ENCODE assay signal across 15 mouse cellular contexts in the genomic region with DNA sequence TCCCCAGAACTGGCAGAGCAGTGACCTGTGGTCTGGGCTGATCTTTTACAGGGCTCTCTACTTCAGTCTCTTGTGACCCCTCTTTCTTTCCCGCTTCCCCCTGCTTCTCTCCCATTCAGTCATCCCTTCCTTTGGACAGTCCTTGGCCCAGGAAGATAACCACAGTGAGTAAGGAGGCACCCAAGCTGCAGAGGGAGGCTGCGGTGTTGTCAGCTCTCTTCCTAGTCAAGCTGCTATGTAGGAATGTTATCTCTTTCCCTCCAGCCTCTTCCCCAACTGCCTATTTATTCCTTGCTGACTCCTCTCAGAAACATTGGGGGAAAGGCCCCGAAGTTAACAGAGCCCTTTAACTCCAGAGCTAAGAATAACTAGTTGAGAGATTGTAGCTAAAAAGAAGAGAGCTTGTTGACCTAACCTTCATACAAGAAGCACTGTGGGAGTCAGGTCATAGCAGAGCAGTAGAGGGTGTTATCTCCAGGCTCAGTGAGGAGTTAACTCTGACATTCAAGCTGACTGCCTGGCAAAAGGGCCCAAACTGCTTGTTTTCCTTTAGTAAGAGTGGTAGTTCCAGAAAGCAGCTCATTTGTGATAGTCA. TPM values are rescaled to one million over a fixed set of nuclear protein-coding genes. Genes with fewer than 3 reads are reported as not detected.
DNase-seq lines count a peak whose midpoint lies in the region; ATAC-seq lines count a peak whose summit lies in the region.
"Had no signal": no experiment of that assay in that cellular context is flagged by ENCODE, and none has a peak within 500 bp of the region (broad histone marks: within the 10 kb centered on the region; RNA-seq: fewer than 3 reads in every experiment).

No protein-coding gene starts in this region.

- H3K9me3 ChIP-seq in heart, embryonic 10.5 days: no peaks in the 10 kb centered on the region
- H3K9me3 ChIP-seq in liver, embryonic 11.5 days (ENCODE audit: control insufficient read depth, low read length): no peaks in the 10 kb centered on the region
- no peaks in the 10 kb centered on the region for H3K9me3 ChIP-seq in heart, embryonic 16.5 days (replicated peaks; ENCODE audit: control insufficient read depth, low read length)
- H3K9me3 ChIP-seq: embryonic facial prominence, embryonic 13.5 days; hindbrain, embryonic 15.5 days; midbrain, embryonic 15.5 days had no signal

- WGBS in heart, embryonic 10.5 days: 10% methylated on average over 3 of the region's 3 CpGs
- WGBS in liver, embryonic 11.5 days: 14% methylated on average over 3 of the region's 3 CpGs
- 18% methylated on average over 3 of the region's 3 CpGs for WGBS in heart, embryonic 16.5 days
- 57% methylated on average over 3 of the region's 3 CpGs for WGBS in macrophage (ENCODE audit: missing documents)

- H3K4me2 ChIP-seq in liver, embryonic 11.5 days: 0 out of 2 replicates have a peak overlapping the region, but pooled peaks have one; percentile 10
- H3K4me2 ChIP-seq in heart, embryonic 16.5 days (ENCODE audit: low read depth, low read length): peak overlapping the region; percentile 0; the same call in 1 of the 2 replicates
- H3K4me2 ChIP-seq: embryonic facial prominence, embryonic 13.5 days; hindbrain, embryonic 15.5 days; midbrain, embryonic 15.5 days had no signal

- 0 out of 2 replicates have a peak, but pooled peaks cover 1% of the 10 kb centered on the region for H3K27me3 ChIP-seq in heart, embryonic 10.5 days (ENCODE audit: insufficient read depth, poor library complexity, severe bottlenecking)
- H3K27me3 ChIP-seq in liver, embryonic 11.5 days (replicated peaks; ENCODE audit: control insufficient read depth, insufficient read depth, low read length): no peaks in the 10 kb centered on the region
- H3K27me3 ChIP-seq in heart, embryonic 16.5 days (ENCODE audit: control insufficient read depth, insufficient read depth, low read length): no peaks in the 10 kb centered on the region

- H3K9ac ChIP-seq in liver, embryonic 11.5 days (ENCODE audit: low read depth, low read length): no peak overlapping the region; the same call in 1 of the 2 replicates
- H3K9ac ChIP-seq in heart, embryonic 16.5 days (ENCODE audit: low read length): peak overlapping the region; percentile 52; the same call in 1 of the 2 replicates
- H3K9ac ChIP-seq: embryonic facial prominence, embryonic 13.5 days; hindbrain, embryonic 15.5 days; midbrain, embryonic 15.5 days had no signal

- H3K79me2 ChIP-seq in macrophage (ENCODE audit: inconsistent target): no peaks in the 10 kb centered on the region

- peak overlapping the region; percentile 72 for H3K27ac ChIP-seq in heart, embryonic 10.5 days
- H3K27ac ChIP-seq in liver, embryonic 11.5 days (ENCODE audit: low read depth, low read length): peak overlapping the region; percentile 41
- H3K27ac ChIP-seq in heart, embryonic 16.5 days (ENCODE audit: low read length): peak overlapping the region; percentile 91
- peak overlapping the region; percentile 52 for H3K27ac ChIP-seq in macrophage
- H3K27ac ChIP-seq: embryonic facial prominence, embryonic 13.5 days; hindbrain, embryonic 15.5 days; midbrain, embryonic 15.5 days had no signal

- no peaks in the 10 kb centered on the region for H3K36me3 ChIP-seq in heart, embryonic 10.5 days
- no peaks in the 10 kb centered on the region for H3K36me3 ChIP-seq in liver, embryonic 11.5 days (ENCODE audit: control insufficient read depth, insufficient read depth, low read length)
- no peaks in the 10 kb centered on the region for H3K36me3 ChIP-seq in heart, embryonic 16.5 days (ENCODE audit: control insufficient read depth, insufficient read depth)
- H3K36me3 ChIP-seq in macrophage (ENCODE audit: inconsistent target): no peaks in the 10 kb centered on the region
- H3K36me3 ChIP-seq: embryonic facial prominence, embryonic 13.5 days; hindbrain, embryonic 15.5 days; midbrain, embryonic 15.5 days had no signal

- no peak overlapping the region for H3K4me3 ChIP-seq in heart, embryonic 10.5 days
- no peak overlapping the region for H3K4me3 ChIP-seq in liver, embryonic 11.5 days (ENCODE audit: low read depth, low read length)
- no peak overlapping the region for H3K4me3 ChIP-seq in heart, embryonic 16.5 days (ENCODE audit: low read length)
- H3K4me3 ChIP-seq in macrophage (ENCODE audit: inconsistent target): no peak overlapping the region
- H3K4me3 ChIP-seq: embryonic facial prominence, embryonic 13.5 days; hindbrain, embryonic 15.5 days; midbrain, embryonic 15.5 days had no signal

- peak; percentile 60 for ATAC-seq in liver, embryonic 11.5 days (replicated peaks; ENCODE audit: low FRiP score)
- ATAC-seq in heart, embryonic 16.5 days (replicated peaks; ENCODE audit: extremely low read depth, insufficient read depth, low FRiP score): peak; percentile 55; the same call in 1 of the 2 replicates
- ATAC-seq: activated CD4-positive, CD25-positive, alpha-beta regulatory T cell, adult 4 months; midbrain, embryonic 15.5 days had no signal

- DNase-seq in heart, embryonic 10.5 days (ENCODE audit: low spot score): no peak
- DNase-seq in heart, adult 8-10 months (ENCODE audit: low spot score): no peak
- DNase-seq in liver, embryonic 11.5 days (ENCODE audit: low spot score): no peak
- no peak for DNase-seq in liver
- DNase-seq in right cerebral cortex, postnatal 36 days (ENCODE audit: low spot score in 2 of 2): no peak
- DNase-seq in cerebellum, adult 8-10 months: no peak
- DNase-seq: adrenal gland, postnatal 36 days; kidney, adult 11 months; thymus, postnatal 36 days had no signal

- peaks cover 42% of the 10 kb centered on the region for H3K4me1 ChIP-seq in heart, embryonic 10.5 days
- peaks cover 16% of the 10 kb centered on the region for H3K4me1 ChIP-seq in liver, embryonic 11.5 days (replicated peaks; ENCODE audit: control insufficient read depth, insufficient read depth, low read length)
- peaks cover 25% of the 10 kb centered on the region for H3K4me1 ChIP-seq in heart, embryonic 16.5 days (ENCODE audit: control insufficient read depth, insufficient read depth, low read length)
- H3K4me1 ChIP-seq: hindbrain, embryonic 15.5 days; midbrain, embryonic 15.5 days had no signal

RNA-seq across cellular contexts. Expression of gene Syk, which starts 5.5 kb away (rescaled TPM):
- polyA plus RNA-seq in heart, embryonic 10.5 days (2016; fragmentation: Nextera tagmentation; extraction: Ambion mirVana): 6.7 and 9.7 TPM in 2 replicates
- total RNA-seq in heart, adult 8-10 months (2022): 10 to 100 TPM; 16.1 to 18.7 (median 17.6) TPM
- polyA plus RNA-seq in liver, embryonic 11.5 days (2014; fragmentation: Nextera tagmentation; extraction: Ambion mirVana): 10.1 and 10.7 TPM in 2 replicates
- 7.9 and 8.7 TPM in 2 replicates for polyA plus RNA-seq in heart, embryonic 16.5 days (2015; fragmentation: Nextera tagmentation; extraction: Ambion mirVana)
- total RNA-seq in macrophage (2018; cell fraction: chromatin; rRNA removed): 1,000 to 10,000 TPM in 18 of 26 experiments, 100 to 1,000 TPM in 8; 824 to 3,159 (median 1,302) TPM
- 100 to 1,000 TPM; 254 to 524 (median 295) TPM for total RNA-seq in macrophage (2018; cell fraction: cytosol; rRNA removed)
- total RNA-seq in macrophage (2018; cell fraction: nucleus; rRNA removed): 1,000 to 10,000 TPM in 13 of 26 experiments, 100 to 1,000 TPM in 13; 380 to 1,577 (median 999) TPM
- 133 to 298 TPM (median 216 TPM) in 3 replicates for polyA plus RNA-seq in macrophage (2018)

RNA-seq across cellular contexts. Expression of gene Diras2, which starts 46.3 kb away (rescaled TPM):
- 1.0 and 1.1 TPM in 2 replicates for polyA plus RNA-seq in heart, embryonic 10.5 days (2016; fragmentation: Nextera tagmentation; extraction: Ambion mirVana)
- under 1 TPM; 0.13 to 0.31 (median 0.21) TPM for total RNA-seq in heart, adult 8-10 months (2022)
- 0.05 and 0.10 TPM in 2 replicates for polyA plus RNA-seq in liver, embryonic 11.5 days (2014; fragmentation: Nextera tagmentation; extraction: Ambion mirVana)
- 0.62 and 1.2 TPM in 2 replicates for polyA plus RNA-seq in heart, embryonic 16.5 days (2015; fragmentation: Nextera tagmentation; extraction: Ambion mirVana)
- total RNA-seq in macrophage (2018; cell fraction: chromatin; rRNA removed): under 1 TPM in 13 of 26 experiments, not detected in 13; 0.10 to 0.34 (median 0.22) TPM
- total RNA-seq in macrophage (2018; cell fraction: cytosol; rRNA removed): under 1 TPM; 0.05 to 0.49 (median 0.20) TPM
- total RNA-seq in macrophage (2018; cell fraction: nucleus; rRNA removed): under 1 TPM in 18 of 26 experiments, not detected in 8; 0.06 to 0.39 (median 0.20) TPM
- polyA plus RNA-seq in macrophage (2018): 0.11 to 0.42 TPM (median 0.29 TPM) in 3 replicates
- polyA plus RNA-seq: activated CD4-positive, CD25-positive, alpha-beta regulatory T cell, adult 4 months had no signal

Comparison
In these comparisons a context has a peak if more than half of its experiments do, and no peak if none do; other contexts are left out.
1. H3K27ac ChIP-seq: peak in every context shown above with its lines; median percentile 91 in heart, embryonic 16.5 days; 72 in heart, embryonic 10.5 days; 52 in macrophage; 41 in liver, embryonic 11.5 days.
2. RNA of gene Syk, which starts 5.5 kb away (polyA plus RNA-seq): 133 to 298 TPM in macrophage; 10.1 to 10.7 TPM in liver, embryonic 11.5 days, 7.9 to 8.7 TPM in heart, embryonic 16.5 days and 6.7 to 9.7 TPM in heart, embryonic 10.5 days; every median in the first group is over 10 times any median in the second.